Mouse (Mus musculus): Measurements from ENCODE around the gene Slf2.

Gene Slf2

DNA sequence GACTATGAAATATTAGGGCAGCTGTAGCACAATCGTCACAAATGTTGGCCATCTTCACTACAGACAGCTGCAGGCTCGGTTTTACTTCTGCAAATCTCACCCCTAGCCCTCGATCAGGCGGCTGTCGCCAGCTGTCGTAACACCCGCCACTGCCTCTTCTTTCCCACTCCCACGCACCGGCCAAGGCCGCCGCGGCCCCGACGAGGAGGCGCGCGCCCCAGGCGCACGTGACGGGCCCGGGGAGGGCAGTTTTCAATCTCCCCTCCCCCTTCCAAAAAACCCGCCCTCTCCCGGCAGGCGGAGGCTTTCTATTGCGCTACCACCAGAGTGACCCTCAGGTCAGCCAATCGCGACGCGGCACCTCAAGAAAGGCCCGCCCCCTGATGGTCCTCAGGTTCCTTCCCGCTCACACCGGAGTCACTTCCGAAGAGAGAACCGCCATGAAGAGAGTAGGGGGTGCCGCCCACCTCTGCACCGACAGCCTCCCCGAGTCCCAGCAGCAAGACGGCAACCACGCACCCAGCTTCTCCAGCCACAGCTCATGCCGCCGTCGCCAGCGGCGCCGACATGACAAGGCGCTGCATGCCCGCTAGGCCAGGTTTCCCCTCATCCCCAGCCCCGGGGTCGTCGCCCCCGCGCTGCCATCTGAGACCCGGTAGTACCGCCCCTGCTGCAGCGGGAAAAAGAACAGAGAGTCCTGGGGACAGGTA lies at the start of gene Slf2:
Gene Slf2 (plus strand): TSS at position 408 of the 710 bp plus-strand sequence.
- DNase-seq = peak; percentile 99

DNA sequence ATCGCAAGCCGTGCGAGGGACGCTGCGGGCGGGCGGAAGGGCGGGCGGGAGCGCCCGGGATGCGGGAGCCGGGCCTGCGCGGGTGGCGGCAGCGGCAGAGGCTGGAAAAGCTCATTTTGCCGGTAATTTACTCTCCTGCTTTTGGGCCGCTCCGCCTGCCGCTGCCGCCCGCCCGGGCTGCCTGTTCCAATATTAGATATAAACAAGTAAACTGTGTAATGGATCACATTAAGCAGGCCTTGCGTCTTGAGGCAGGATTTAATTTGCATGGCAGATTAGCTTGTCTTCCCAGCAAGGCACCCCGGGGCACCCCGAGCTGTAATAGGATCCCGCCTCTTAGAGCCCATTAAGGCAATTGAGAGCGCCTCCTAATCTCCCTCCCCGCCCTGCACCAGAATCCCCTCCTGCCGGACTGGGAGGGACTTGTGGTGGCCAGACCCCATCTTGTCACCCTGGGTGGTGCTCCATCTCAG lies 48.4 kb upstream of the Slf2 start:
- peak; percentile 25 for DNase-seq

GRCm38 (mm10) chr19:44884331-44884730 lies 46.6 kb upstream of the Slf2 start:
- no peak for DNase-seq

DNA sequence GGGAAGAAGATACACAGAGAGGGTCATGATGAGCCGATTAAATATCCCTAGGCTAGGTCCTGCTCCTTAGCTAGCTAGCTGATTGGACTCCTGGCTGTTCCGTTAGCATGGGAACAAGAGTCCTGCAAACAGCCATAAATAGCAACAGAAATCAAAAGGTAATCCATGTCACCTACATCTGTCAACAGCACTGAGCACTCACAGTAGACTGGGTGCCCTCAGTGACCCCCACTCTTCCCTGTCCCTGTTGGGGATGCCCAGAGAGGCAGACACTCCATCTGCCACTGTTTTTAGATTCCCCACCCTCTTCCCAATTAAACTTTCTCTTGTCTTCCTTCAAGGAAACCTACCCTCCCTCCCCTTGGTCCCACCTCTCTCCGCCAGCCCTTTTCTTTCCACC lies 44.5 kb upstream of the Slf2 start:
- no peak for DNase-seq

GRCm38 (mm10) chr19:44887679-44888235 lies 43.2 kb upstream of the Slf2 start:
- peak; percentile 63 for DNase-seq

DNA sequence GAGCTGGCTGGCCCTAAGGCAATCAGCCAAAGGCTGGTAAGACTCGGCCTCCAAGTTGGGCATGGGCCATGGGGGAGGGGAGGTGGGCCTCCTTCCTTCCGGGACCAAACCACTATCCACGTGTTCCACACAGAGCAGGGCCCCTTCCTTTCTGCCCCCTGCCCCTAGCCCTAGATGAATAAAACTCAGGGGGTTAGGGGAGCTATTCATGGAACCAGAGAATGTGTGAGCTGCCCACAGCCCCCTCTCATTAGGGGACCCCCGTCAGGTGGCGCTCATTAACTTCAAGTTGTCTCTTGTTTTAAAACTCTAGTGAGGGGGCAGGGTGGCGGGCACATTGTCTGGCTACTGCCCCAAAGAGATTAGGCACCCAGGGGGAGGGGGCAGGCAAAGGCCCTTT lies 41.4 kb upstream of the Slf2 start:
- no peak for DNase-seq

DNA sequence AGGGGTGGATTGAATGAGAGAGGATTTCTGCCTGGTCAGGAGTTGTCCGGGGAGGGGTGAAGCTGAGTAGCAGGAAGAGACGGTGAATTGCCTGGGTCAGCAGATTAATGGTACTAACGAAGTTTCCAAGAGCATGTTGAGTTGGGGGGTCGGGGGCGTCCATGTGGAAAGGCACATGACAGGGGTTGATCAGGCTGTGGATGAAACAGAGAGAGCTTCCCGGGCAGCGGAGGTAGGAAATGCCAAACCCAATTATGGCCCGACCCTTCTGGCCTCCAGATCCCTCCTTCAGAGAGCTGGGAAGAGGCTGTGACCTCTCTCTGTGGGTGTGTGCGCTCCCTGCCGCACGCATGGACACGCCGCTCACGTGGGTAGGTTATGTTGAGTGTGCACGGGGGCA lies 39.5 kb upstream of the Slf2 start:
- no peak for DNase-seq

- DNase-seq = peak; percentile 34
Measured at GRCm38 (mm10) chr19:44893231-44893871, 37.6 kb upstream of the Slf2 start.

DNA sequence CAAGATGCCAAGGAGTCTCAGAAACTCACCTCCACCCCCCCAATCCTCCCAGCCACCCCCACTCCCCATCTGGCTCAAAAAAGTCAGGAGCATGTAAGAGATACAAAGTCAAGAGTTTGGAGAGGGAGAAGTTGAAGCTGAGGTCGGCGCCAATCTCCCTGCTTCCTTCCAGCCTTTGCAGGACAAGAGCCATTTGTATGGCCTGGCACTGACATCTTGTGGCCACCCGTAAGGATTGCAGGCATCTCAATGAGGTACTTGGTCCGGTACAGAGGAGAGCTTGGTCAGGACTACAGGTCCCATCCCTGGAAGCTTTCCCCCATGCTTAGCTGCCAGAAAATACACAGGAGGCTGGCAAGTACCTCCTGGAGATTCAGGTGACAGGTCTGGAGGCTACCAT lies 35.7 kb upstream of the Slf2 start:
- peak; percentile 80 for DNase-seq

GRCm38 (mm10) chr19:44896450-44896849 lies 34.5 kb upstream of the Slf2 start:
- DNase-seq = no peak

DNA sequence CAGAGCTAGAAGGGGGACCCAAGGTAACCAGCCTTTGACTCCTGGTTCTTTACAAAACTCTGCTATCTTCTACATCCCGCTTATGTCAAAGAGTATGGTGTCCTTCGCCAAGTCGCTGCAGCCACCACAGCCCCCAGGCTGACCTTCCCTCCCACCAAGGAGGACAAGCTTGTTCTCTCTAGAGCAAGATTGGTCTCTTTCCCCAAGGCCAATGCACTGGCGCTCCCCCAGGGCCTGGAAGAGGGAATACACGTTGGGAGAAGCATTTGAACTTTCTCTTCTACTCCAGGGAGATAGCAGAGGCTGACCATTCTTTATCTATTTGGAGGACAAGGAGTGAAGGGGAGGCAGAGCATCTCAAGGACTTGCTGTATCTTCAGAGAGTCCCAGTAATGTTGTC lies 33.4 kb upstream of the Slf2 start:
- no peak for DNase-seq

DNA sequence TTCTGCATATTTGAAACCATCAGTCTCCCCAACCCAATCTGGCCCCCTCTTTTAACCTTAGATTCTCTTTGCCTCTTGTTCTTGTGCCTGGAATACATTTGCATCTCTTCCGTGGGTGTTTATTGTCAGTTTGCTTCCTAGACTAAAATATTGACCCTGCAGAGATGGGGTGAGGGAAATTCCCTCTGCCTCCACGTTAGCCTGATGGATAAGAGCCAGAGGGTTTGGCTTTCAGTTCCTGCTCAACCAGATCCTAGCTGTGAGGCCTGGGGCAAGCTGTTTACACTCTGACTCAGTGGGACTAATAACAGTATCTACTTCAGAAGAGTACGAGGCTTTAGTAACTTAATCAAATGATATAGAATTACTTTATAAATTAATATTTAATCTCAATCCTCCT lies 32.3 kb upstream of the Slf2 start:
- DNase-seq = no peak

DNA sequence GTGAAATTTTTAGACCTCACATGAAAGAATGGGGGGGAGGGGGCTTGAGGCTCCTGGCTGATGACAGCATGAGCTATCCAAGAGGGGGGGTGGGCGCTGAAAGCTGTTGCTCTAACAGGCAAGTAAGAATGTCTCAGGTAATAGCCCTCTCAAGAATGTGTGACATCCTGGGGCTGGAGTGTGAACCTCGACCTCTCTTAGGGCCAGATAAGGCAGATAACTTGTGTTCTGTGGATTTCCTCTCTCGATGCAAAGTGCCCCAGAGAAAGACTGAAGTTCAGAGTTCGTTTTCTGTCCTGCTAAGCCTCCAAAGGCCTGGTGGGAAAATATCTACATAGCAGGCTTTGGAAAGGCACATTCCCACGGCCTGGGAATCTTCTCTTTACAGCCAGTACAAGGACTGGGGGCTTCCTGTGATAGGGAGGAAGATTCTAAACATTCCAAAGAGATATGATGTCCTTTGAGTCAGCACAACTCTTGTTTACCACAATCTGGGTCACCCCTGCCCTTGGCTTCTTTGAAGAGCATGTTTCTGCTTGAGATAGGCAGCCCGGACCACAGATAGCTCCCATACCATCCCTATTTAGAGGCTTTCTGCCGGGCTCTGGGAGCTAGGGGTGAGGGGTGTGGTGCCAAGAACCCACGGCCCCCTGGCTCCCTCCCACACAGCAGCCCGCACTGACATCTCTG lies 31.7 kb upstream of the Slf2 start:
- DNase-seq = no peak

GRCm38 (mm10) chr19:44899947-44900773 lies 30.8 kb upstream of the Slf2 start:
- peak; percentile 65 for DNase-seq

- no peak for DNase-seq
Measured at GRCm38 (mm10) chr19:44901047-44901446, 29.9 kb upstream of the Slf2 start.

GRCm38 (mm10) chr19:44902324-44902723 lies 28.6 kb upstream of the Slf2 start:
- peak; percentile 73 for DNase-seq

GRCm38 (mm10) chr19:44903343-44904000 lies 27.5 kb upstream of the Slf2 start:
- no peak for DNase-seq

GRCm38 (mm10) chr19:44904141-44904720 lies 26.7 kb upstream of the Slf2 start:
- no peak for DNase-seq

DNA sequence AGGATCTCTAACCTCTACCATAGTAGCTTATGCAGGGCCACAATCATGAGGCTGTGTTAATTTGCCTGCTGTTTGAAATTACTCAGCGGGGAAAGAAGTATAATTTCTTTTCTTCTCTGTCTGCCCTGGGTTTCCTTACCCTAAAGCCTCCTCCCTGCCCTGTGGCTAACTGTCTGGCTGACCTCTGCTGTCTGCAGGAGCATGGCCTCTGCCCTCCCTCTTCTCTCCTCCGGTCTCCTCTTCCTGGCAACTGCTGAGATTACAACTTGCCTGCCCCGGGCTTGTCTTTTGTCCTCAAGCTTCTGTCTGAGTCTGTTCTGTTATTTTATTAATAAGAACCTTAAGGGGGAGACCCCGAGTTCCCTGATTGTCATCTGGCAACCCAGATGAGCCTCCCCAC lies 25.6 kb upstream of the Slf2 start:
- DNase-seq = no peak

DNA sequence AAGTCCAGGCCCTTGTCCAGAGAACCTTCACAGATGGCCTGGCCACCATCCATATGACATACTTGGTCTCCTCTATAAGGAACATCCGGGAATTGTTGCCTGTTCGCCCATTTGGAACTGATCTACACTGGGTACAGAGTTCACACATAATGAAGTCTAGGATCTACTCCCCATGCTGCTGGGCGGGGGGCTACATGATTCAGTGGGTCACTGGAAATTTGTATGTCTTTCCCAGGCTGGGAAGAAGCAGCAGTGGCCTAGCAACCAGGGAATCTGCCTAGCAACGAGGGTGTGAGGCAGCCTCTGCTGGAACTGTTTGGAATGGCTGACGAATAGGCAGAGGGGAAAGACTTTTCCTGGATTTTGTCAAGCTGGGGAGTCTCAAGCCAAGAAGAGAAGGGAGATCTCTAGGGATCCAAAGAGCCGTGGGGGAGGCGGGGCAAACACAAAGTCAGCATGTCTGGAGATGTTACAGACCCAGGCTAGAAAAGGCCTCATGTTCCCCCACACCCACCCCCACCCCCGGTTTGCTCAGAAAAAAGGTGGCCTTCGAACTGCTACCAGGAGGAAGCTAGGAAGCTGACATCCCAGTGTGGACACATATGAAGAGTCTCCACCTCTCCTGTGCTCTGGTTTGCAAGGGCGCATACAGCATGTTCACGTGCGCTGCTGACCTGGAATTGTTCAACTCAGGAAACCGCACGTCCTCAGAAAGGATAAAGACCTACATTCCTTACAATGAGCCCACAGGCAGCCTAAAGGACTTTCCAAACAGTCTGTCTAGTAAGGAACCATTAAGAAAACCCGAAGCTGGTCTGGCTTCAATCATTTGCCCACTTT lies 22.9 kb upstream of the Slf2 start:
- DNase-seq = peak; percentile 50

Data from lung, postnatal 10 days (tissue).